Mouse (Mus musculus) forelimb bud, embryonic 11.5 days (tissue): ENCODE measurements at regions not wholly inside any gene's neighbourhood (a gene's known extent, or its start where the extent isn't known, plus 50 kb on each side); places are given as distances from the start of the nearest gene placed in this dataset.
A peak's percentile ranks its signal among the peaks of the same experiment; 100 is the strongest.

Experiments
- DNase-seq: peaks from one replicate; pipeline ENCODE4 v3.0.0-alpha.2; 2012; ENCODE audit warnings: low read depth, low spot score

DNA sequence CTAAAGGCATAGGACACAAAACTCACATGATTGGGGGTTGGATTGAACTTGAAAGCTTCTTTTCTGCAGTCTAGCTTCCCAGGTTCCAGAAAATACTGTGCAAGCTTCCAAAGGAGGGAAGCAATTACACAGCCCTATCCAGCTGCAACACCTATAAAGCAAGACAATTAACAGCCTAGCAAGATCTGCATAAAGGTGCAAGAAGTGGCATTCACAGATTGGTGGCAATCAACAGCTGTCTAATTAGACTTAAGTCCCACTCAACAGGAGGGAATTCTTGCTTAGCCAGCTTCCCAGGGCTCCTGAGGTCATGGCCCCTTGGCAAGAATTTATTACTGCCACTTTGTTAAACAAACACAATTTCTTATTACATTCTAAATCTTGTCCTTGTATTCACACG lies 511.9 kb downstream of the Kcnj2 start:
- DNase-seq, result peak; percentile 51

DNA sequence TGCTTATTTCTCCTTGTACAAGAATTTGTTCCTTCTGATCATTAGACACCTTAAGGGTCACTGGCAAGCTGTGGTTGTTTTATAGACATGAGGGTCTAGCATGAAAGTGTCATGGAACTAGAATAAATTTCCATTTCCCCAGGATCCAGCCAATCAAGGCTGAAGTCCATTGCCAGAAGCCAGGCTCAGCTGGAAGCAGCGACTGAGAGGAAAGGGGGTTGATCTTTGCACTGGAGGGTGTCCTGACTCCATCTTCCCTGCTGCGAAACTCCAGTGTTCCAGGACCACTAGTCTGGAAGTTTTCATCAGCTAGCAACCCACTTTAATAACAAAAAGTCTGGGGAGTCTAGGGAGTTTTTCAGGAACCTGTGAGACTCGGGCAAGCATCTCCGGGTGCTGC lies 517.0 kb downstream of the Kcnj2 start:
- DNase-seq, result no peak

DNA sequence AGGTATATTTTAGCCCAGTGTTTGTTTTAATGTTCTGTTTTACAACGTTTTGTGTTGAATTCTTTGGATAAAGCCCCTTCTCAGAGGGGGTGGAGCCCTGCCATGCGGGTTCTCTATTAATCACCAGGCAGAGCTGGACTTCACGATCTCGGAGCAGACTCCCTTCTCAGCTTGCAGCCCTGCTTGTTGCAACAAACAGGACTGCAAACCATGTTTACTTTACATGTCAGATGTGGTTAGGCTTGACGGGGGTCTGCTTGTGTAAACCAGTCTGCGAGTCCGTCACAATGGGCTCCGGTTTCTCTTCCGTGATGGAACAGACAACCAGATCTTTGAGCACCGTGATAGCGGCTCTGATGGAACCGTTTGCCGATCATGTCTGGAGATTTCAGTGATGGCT lies 517.6 kb downstream of the Kcnj2 start:
- no peak for DNase-seq

DNA sequence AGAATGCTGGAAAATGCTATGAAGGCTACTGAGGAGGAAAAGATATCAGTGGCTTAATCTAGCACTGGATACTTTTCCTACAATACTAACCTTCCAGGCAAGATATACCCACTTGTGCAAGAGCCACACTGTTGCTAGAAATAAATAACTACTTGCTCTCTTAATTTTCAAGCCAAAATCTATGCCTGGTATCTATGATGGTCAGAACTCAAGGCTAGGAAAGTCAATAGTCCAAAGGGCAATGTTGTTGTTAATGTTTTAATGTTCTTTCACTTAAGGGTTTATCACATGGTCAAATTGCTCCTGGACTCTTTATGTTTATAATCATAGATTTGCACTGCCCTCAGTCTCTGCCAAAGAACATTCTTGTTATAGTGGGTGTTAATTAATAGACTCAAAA lies 533.5 kb downstream of the Kcnj2 start:
- DNase-seq, result no peak

DNA sequence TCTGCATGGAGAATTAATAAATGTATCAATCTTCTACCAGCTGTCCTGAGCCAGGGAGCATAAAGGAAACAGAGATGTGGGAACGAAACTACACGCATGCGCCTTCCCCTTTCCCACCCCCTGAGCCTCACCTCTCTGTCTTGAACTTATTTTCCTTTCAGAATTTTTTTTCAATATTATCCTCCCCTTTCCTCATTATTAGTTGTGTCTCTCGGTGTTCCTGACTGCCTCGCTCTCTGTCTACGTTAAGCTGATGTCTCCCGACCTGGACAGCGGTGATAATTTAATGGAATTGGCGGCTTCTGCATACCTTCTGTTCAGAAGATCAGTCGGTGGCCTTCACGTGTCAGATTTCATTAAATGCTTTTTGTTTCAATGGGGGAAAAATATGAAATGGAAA lies 539.2 kb downstream of the Kcnj2 start:
- DNase-seq, result no peak

DNA sequence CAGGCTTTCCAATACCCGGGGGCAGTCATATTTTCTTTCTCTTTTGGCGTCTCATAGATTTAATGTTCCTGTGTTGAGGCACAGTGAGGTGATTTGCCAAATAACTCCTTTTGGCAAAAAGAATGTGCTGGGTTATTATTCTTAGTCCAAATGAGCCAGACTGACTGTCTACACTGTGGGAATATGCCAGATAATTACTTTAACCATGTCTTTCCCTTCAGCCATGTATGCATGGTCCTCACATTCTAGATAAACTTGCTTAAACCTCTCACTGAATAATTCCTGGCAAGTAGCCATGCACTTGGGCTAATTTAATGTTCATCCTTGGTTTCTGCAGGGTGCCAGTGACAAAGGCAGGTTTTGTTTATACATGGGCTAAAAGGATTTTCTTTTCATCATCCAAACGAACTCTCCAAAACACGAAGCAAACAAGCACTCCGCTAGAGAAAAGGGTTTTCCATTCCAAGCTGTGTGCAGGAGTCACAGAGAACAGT lies 544.6 kb downstream of the Kcnj2 start:
- DNase-seq, result no peak

DNA sequence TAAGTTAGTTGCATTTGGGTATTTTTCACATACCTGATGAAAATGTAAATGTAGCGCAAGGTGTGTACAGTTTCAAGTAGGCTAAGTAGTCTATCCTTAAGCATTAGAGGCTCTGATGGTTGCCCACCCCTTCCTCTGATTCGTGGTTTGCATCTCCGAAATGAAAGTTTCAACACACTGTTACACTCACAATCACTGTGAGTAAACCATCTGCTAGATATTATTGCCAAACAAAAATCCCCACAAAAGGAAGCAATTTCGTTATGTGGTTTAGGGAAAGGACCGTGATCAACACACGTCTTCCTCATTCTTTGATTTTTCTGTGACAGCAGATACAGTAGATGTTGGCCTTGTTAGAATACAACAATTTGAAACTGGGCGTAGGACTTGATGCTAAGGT lies 577.6 kb downstream of the Kcnj2 start:
- no peak for DNase-seq

DNA sequence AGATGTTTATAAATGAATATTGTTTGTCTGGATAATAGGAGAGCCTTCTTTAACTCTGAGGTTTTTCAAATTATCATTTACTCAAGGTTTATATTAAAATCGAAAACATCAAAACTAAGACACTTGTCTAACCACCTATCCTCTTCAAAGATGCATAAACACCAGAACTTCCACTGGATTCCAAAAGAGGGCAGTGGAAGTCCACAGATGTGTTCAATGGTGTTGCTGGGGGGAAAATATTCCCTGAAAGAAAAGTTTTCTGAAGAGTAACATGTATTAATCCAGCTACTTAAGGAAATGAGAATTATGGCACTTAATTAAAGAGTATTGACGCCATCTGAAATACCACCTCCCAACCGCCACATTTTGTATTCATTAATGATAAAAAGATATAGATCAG lies 586.9 kb downstream of the Kcnj2 start:
- peak; percentile 68 for DNase-seq

DNA sequence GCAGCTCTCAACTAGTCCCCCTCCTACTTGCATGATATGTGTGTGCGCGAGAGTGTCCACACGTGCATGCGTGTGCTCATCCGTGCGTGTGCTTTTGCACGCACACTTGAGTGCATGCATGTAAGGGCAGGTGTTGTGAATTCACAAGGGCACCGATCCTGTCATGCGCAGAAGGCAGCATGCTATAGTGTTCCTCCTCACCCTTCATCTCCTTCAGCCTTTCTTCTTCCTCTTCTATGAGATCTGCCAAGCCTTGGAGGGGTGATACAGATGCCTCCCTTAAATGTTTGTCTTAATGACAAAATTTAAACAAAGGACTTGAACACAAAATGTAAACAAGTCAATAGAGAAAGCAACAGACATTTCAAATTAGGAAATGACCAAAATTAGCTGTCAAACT lies 591.8 kb downstream of the Kcnj2 start:
- no peak for DNase-seq

DNA sequence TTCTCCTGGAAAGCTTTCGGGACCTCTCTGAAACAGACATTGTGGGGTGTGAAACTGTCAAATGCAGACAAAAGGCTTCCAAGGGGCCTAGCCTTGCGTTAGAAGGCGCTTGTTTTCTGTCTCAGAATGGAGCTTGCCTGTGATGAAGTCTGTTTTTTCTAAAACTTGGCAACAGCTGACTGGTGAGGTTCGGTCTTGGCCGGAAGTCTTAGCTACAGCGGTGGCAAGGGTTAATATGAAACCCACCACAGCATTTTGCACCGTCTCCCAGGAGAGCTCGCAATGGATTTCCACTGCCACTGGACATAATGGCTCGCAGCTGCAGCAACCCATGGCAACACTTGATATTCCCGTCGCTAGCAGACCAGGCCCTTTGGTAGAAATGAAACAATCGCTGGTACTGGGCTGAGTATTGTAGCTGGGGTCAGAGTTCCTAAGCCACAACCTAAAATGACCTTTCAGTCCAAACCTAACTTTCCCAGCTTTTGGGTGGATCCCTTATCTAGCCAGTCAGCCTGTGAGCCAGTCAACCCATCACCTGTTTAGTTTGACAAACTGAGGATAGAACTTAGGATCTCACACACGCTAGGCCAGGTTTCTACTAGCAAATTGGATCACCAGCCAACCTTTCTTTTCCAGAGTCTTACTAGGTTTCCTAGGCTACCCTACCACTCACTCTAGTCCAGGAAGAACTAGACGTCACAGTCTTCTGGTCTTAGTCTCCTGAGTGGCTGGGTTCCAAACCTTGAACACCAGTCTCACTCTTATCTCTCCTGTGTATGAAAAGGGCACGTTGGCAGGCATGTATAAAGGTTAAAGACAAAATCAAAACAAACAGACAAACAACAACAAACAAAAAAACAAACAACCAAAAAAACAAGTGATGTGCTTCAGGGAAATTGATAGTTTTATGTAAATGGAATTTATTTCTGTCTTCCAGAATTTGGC lies 592.7 kb downstream of the Kcnj2 start:
- DNase-seq, result peak; percentile 79

DNA sequence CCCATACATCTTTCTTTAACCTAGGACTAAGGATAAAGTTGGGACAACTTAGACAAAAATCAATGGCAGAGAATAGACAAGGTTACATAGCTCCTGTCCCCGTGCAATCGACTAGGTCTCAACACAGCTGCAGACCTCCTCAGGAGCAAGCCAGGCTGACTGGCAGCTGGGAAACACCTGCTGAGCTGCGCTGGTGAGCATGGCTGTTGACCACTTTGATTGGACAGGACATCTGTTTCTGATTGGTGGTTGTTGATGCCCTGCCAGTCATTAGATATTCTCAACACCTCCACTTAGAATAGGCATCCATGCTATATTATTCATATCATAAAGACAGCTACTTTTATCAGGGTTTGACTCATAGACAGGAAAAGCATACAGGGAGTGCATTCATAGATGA lies 597.3 kb downstream of the Kcnj2 start:
- DNase-seq, result peak; percentile 51

DNA sequence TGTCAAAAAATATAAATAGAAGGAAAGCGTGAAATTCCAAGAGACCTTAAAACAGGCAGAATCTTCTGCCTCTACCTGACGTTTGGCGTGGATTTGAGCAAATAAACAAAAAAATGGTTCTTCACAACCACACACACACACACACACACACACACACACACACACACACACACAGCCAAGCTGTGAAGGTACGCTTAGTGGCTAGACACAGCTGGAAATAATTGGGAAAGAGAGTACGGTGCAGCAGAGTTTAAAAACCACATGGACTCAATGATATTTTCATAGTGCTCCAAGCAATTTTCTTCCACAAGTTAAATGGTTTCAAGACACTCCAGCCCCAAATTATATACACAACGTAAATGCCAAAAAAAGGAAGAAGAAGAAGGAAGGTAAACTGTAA lies 600.4 kb downstream of the Kcnj2 start:
- DNase-seq, result peak; percentile 49

DNA sequence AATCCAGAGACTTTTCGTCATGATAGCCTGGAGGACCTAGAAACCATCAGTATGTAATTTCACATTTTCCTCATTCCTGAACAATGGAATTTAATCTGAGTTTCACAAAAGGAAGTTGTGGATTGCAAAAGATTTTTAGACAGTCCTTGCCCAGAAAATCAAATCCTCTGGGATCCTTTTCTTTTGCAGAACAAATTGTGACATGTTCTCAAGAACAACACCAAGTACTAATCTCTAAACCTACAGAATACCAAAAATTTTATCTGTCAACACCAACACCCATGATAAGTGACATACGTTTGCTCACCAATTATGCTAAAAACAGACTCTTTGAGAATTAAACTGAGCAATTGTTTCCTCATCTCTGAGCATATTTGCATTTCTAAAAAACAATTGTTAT lies 605.9 kb downstream of the Kcnj2 start:
- no peak for DNase-seq

DNA sequence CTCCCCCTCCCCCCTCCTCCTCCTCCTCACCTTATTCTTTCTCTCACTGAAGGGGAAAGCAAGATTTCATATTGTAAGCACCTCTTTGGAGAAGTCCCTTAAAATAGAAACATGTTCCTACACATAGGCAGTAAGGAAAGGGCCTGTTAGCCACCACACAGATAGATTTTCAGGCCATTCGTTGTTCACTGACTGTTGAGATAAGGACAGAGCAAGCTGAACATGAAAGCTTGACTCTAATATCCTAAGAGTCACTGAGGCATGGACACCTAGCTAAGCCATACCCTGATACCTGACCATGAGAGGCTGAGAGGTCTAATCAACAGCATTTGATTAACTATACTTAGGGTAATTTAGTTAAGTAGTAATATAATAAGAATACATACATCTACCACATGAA lies 609.7 kb downstream of the Kcnj2 start:
- DNase-seq, result no peak

DNA sequence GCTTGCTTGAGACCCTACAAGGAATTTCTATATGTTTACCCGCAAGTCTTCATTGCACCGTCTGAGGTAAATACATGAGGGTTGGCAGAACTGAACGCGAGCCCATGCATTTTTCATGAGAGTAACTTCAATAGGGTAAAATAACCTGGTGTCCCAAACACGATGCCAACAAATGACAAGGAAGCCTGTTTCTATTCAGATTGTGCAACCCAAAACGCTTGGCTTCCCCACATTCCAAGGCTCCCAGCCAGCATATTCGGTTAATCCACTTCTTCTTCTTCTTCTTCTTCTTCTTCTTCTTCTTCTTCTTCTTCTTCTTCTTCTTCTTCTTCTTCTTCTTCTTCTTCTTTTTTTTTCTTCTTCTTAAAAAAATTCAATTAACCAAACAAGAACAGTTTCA lies 616.4 kb downstream of the Kcnj2 start:
- DNase-seq, result no peak

DNA sequence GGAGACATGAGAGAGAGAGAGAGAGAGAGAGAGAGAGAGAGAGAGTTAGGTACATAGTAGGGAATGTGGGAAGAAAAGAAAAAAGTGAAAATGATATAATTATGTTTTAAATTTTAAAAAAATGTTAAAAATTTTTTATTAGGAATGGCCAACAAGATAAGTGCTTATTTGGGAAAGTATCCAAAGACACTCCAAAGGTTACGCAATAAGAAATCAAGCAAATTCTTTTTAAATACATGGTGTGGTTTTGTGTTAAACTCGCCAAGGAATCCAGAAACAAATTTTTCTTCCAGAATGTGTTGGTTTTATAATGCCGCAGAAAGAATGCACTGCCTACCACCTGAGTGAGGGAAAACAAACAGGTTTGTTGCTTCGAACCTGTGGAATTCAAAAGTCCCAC lies 617.9 kb downstream of the Kcnj2 start:
- DNase-seq, result no peak

DNA sequence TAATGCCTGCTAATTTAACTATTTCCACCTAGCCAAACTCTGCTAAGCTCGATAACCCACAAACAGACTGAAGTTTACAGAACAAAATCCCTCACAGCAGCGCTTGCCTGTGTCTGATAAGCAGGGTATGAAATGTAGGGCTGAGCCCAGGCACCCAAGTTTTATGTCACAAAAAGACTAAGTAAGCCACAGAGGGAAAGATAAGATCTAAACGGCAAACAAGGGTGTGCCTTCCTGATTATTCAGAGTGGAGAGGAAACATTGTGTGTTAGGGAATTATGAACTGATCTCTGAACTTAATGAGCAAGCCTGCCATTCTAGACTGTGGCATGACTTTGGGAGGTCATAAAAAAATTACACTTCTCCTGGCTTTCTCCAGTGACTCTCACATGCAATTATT lies 621.8 kb downstream of the Kcnj2 start:
- no peak for DNase-seq

DNA sequence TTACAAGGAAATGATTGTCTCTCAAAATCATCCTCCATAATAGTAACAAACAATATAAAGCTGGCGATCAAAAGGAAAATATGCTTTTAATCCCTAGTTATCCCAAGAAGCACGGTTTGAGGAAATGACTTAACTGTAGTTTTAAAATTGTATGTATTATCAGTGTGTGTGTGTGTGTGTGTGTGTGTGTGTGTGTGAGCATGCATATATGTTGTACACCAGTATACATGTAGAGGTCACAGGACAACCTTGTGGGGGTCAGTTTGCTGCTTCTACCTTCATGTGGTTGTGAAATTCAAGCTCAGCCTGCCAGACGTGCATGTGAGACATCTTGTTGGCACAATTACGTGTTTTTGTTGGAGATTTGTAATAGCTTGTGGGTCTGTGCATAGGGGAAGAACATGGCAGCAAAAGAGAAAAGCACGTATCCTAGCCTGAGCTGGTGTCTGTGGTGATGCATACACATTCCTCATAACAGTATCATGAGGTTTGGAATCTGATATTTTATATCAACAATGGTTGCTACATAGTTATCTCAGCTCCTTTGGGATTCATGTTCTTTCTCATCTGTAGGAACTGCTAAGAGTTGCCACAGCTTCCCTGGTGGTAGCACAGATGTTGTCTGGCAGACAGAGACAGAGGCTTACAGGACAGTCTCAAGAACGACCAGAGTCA lies 622.4 kb downstream of the Kcnj2 start:
- no peak for DNase-seq

DNA sequence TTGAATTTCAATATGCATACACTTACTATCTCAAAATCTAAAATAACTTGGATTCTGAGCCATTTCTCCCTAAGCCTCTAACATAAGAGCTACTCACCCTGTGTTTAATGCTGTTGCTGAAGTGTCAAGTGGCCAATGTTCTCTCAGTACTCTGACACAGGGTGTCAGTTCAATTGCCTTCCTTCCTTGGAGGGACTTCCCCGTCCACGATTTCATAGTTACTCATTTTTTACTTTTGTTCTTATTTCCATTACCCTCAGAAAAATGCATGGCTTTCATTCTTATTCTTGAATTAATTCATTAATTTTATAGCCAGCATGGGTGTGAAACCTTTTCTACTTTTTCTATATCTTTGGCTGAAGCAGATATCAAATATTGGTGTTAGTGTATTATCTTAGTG lies 623.9 kb downstream of the Kcnj2 start:
- no peak for DNase-seq

DNA sequence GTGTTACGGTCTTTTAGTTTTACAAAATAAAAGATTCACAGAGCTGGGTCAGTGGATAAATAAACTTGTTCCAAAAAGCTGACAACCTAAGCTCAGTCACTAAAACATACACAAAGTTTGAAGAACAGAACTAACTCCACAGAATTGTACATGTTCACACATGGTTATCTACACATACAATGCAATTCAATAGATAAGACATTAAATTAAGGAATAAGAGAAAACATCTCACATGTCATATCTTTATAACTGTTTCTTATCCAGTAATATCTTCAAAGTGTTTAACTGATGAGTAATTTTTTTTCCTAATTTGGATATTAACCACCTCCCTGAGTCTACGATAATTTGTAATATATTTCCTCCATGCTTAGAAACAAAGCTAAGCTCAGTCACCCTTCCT lies 625.5 kb downstream of the Kcnj2 start:
- no peak for DNase-seq

DNA sequence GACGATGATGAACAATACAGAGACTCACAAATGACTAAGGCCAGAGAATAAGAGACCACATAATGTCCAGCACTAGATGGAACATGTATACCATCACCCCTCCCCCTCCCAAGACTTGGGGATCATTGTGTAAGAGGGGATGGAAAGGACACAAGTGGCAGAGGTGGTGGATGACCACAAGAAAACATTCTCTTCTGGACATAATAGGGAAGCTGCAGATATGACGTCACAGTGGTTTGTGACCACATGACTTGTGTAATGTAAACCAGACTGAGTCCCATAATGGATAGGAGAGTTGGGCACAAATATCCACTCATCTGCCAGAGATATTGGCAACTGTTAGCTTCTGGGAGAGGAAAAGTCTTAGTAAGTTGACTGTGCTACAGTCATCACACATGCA lies 630.7 kb downstream of the Kcnj2 start:
- no peak for DNase-seq

DNA sequence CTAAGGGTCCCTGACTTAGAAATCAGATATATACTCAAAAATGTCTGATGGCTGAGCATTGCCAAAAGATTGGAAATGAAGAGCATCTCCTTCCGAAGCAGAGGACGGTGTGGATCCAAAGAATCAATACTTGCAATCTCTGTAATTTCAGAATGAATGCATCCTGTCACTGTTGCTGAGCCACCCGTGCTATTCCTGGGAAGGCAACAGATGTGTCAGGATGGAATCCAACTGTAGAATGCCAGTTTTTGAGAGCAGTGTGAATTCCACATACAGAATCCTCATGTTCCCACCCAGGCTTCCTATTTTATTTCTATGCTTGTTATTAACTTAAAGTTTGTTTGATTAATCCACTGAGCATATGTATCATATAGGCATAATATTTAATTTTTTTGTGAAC lies 633.9 kb downstream of the Kcnj2 start:
- no peak for DNase-seq

DNA sequence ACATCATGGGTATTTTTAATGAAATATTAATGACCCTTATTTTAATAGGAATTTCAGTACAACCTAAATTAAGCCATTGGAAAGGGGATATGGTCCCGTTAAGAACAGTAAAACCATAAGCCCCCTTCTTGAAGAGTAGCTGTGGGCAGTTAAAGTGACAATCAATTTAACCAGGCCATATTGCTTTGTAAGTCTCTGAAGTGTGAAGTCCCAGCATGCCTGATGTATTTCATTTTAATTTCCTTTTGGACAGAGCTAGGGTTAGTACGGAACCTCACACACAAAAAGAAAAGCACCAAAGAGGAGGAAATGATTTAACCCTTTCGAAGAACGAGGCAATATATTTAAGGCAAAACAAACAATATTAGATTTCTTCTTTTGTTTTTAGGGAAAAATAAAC lies 640.9 kb downstream of the Kcnj2 start:
- DNase-seq, result peak; percentile 39
